Mouse (Mus musculus) testis, adult 2 months (tissue): ENCODE data around the gene Ogdhl. TPM values are rescaled to one million over a fixed set of nuclear protein-coding genes. Genes with fewer than 3 reads are reported as not detected.
"Not testable (repeated sequence)": the region's sequence is repeated elsewhere in the genome, so short reads cannot be mapped to it uniquely, and the experiment has no call there.

Experiments used
- H3K27ac ChIP-seq: fragments of 200-500 bp; 2 replicates; pipeline ENCODE4 v1.5.1; 2012; ENCODE audit warnings: low read depth, low read length; ENCODE audit not compliant: control insufficient read depth, insufficient read depth
- H3K27me3 ChIP-seq: fragments of 200-500 bp; 2 replicates; pipeline ENCODE4 v1.6.1; 2012; ENCODE audit warnings: mild to moderate bottlenecking, low read length, moderate library complexity; ENCODE audit not compliant: control insufficient read depth, insufficient read depth
- H3K36me3 ChIP-seq: fragments of 200-500 bp; 2 replicates; pipeline ENCODE4 v1.6.1; 2012; ENCODE audit warnings: mild to moderate bottlenecking, low read length; ENCODE audit not compliant: control insufficient read depth, insufficient read depth
- H3K4me1 ChIP-seq: fragments of 200-500 bp; 2 replicates; pipeline ENCODE4 v1.6.1; 2012; ENCODE audit warnings: low read length; ENCODE audit not compliant: control insufficient read depth, insufficient read depth
- H3K4me3 ChIP-seq: fragments of 200-500 bp; 2 replicates; pipeline ENCODE4 v1.5.1; 2012; ENCODE audit warnings: low read depth, mild to moderate bottlenecking, low read length, moderate library complexity, mixed read lengths; ENCODE audit not compliant: control insufficient read depth
- CTCF ChIP-seq: fragments of 200-500 bp; IDR thresholded peaks from 2 replicates; pipeline ENCODE4 v1.5.1; 2012; ENCODE audit warnings: low read depth, mild to moderate bottlenecking, inconsistent platforms, low read length, moderate library complexity; ENCODE audit not compliant: control insufficient read depth, insufficient read depth, insufficient replicate concordance
- POLR2A ChIP-seq: fragments of 200-500 bp; IDR thresholded peaks from 2 replicates; pipeline ENCODE4 v1.6.1; 2012; ENCODE audit warnings: low read depth, mild to moderate bottlenecking, inconsistent platforms, low read length, moderate library complexity; ENCODE audit not compliant: control insufficient read depth
- polyA plus RNA-seq: library from polyadenylated mRNA; depleted of rRNA; stranded (reverse); fragments of >200 nt; gene quantifications from 2 replicates; pipeline ENCODE4 v1.2.3, GENCODE M21; 2012

The Ogdhl gene
- polyA plus RNA-seq, 1 experiment, result 14.2 TPM

DNA sequence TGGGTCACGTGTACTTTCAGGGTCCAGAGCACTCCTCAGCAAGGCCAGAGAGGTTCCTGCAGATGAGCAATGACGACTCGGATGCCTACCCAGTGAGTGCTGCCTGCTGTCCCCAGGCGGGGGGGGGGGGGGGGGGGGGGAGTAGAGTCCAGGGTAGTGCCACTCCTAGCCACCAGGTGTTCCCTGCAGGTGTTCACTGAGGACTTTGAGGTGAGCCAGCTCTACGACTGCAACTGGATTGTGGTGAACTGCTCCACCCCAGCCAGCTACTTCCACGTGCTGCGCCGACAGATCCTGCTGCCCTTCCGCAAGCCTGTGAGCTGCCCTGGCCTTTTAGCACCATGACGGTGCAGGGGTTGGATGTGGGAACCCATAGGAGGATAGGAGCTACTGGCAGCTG, 22.9 kb downstream of the Ogdhl start:
- no peak for TF ChIP-seq CTCF
- TF ChIP-seq POLR2A, result no peak
- Histone ChIP-seq H3K27me3 (no peaks in the 10 kb centered on the region), H3K4me1 (no peaks in the 10 kb centered on the region), H3K36me3 (no peaks in the 10 kb centered on the region), H3K27ac (no peak overlapping the region), H3K4me3 (no peak overlapping the region)

DNA sequence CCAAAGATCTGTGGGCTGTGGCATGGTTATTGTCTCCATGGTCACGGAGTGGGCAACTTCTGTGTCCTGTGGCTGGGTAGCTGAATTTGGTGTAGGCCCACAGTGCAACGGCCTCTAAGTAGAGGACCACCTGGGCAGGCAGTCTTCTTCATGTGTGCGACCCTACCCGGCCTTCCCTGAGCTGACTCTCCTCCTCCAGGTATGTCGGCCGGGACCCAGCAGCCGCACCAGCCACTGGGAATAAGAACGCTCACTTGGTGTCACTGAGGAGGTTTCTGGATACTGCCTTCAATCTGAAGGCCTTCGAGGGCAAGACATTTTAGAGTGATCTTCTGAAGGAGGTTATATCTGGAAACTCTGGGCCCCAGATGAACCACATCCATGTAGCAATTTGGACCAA, 25.5 kb downstream of the Ogdhl start:
- no peaks in the 10 kb centered on the region for H3K36me3 ChIP-seq
- no peaks in the 10 kb centered on the region for H3K27me3 ChIP-seq
- TF ChIP-seq POLR2A (no peak), CTCF (no peak)
- H3K27ac ChIP-seq, result no peak overlapping the region
- H3K4me3 ChIP-seq, result no peak overlapping the region
- H3K4me1 ChIP-seq, result no peaks in the 10 kb centered on the region

DNA sequence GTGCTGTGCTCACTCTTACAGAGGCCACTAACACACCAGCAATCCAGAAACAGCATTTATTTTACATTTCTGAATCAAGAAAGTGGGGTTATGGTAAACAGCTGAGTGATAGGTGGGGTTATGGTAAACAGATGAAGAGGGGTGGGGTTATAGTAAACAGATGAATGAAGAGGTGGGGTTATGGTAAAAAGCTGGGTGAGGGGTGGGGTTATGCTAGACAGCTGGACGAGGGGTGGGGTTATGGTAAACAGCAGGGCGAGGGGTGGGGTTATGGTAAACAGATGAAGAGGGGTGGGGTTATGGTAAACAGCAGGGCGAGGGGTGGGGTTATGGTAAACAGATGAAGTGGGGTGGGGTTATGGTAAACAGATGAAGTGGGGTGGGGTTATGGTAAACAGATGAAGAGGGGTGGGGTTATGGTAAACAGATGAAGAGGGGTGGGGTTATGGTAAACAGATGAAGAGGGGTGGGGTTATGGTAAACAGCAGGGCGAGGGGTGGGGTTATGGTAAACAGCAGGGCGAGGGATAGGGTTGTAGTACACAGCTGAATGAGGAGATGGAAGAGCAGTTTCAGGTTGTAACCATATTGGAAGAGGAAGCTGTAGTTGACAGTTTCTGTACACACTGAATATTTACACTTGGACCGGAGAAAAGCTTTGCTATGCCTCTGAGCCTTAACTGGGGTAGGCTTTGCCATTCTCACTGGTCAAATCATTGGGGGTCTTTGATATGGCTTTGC, 29.5 kb downstream of the Ogdhl start:
- not testable (repeated sequence) for H3K27me3 ChIP-seq, H3K4me3 ChIP-seq, H3K4me1 ChIP-seq, H3K27ac ChIP-seq, H3K36me3 ChIP-seq

DNA sequence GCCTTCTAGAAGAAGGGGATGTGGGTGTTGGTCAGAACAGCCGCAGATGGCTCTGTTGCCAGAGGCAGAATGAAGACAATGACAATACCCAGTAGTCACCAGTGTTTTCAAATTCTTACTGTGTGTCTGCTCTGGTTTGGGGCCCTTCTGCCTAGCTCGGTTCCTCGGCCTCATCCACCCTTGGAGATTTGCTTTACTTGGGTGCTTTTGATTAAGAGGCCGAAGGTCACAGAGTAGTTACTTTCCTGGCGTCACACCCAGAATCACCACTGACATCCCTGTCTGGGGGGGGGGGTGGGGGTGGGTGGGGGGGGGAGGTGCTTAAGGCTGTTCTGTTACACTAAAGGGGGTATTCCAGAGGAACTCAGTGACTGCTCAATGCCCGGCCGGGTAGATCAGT, 42.5 kb downstream of the Ogdhl start:
- Histone ChIP-seq H3K4me3 (no peak overlapping the region), H3K4me1 (no peaks in the 10 kb centered on the region), H3K36me3 (no peaks in the 10 kb centered on the region), H3K27me3 (no peaks in the 10 kb centered on the region), H3K27ac (no peak overlapping the region)
- TF ChIP-seq CTCF (no peak), POLR2A (no peak)

DNA sequence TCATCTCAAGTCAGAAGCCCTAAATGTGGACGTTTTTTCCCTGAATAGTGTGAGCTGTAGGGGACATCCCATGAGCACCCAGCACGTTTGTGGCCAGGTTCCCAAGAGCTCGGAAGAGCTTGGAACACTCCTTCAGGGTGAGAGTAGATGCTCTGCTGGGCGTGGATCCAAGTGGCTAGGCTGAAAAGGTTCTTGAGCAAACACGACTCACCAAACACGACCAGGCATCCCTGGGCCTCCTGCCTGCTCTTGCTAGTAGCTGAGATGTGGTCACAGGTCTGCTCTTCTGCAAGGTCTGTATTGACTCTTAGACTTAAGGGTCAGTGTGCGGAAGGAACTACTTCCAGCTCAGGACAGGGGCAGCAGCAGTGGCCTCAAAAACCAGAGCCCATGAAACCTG, 47.9 kb downstream of the Ogdhl start:
- TF ChIP-seq POLR2A (no peak), CTCF (no peak)
- Histone ChIP-seq H3K4me3 (no peak overlapping the region), H3K4me1 (no peaks in the 10 kb centered on the region), H3K27me3 (no peaks in the 10 kb centered on the region), H3K36me3 (no peaks in the 10 kb centered on the region), H3K27ac (no peak overlapping the region)

DNA sequence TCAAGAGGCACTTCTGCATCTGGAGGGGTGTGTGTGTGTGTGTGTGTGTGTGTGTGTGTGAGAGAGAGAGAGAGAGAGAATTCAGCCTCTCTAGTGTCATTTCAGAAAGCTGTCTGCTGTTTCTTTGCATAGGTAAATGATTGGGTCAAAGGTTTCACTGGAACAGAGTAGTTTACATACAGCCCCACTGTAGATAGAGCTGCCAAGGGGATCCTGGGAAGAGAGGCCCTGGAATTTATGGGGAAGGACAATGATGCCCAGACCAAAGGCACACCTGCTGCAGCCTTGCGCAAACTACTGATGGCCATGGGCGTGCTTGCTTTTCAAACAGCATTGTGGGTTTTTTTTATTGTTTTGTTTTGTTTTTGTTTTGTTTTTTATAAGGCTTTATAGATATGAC, 50.7 kb downstream of the Ogdhl start:
- Histone ChIP-seq H3K27ac (no peak overlapping the region), H3K27me3 (no peaks in the 10 kb centered on the region), H3K4me1 (no peaks in the 10 kb centered on the region), H3K36me3 (no peaks in the 10 kb centered on the region), H3K4me3 (no peak overlapping the region)
- no peak for TF ChIP-seq CTCF

DNA sequence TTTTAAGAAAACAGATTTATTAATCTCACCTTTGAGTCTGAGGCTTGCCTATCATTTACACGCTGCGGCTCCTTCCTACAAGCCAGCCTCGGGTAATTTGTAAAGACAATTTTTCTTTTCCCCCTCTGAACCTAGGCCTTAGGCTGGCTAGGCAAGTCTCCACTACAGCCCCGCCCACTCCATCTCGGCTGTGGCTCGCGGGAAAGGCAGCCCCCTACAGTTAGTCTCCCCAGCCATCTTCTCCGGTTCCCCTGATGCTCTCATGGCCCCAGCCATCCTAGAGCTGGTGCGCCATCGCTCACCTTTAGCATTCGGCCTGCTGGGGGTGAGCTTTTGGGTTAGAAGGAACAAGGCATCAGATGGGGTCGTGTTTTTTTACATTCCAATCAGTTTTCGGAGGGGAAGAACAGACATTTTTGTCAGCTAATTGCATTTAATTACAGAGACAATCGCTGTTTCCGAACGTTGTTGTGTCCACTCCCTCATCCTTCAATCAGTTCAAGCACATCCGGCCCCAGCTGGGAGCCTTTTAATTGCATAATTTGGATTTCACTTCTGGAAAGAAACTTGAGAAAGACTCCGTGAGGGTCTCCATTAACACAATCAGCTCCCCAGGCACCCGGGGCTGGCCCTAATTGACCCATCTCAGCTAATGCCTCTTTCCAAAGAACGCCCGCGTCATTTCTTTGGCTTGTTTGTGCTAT, 57.7 kb downstream of the Ogdhl start:
- Histone ChIP-seq H3K4me1 (no peaks in the 10 kb centered on the region; the same call in 1 of the 2 replicates), H3K27ac (no peak overlapping the region), H3K4me3 (no peak overlapping the region), H3K36me3 (no peaks in the 10 kb centered on the region), H3K27me3 (no peaks in the 10 kb centered on the region)
- TF ChIP-seq POLR2A (no peak), CTCF (no peak)
